Mouse (Mus musculus) lung, postnatal 0 days (tissue): ENCODE measurements around the gene Kdelr3. TPM values are rescaled to one million over a fixed set of nuclear protein-coding genes. Genes with fewer than 3 reads are reported as not detected.

Source experiments
- ATAC-seq: fragments of 200-750 bp; cut with Nextera tagmentation; 2 replicates; pipeline ENCODE4 v1.8.0; 2017; ENCODE audit warnings: moderate library complexity
- DNase-seq: peaks from one replicate; pipeline ENCODE4 v3.0.0-alpha.2; 2016; ENCODE audit warnings: low spot score
- H3K27ac ChIP-seq: fragments of 300-500 bp; sonication (generic); 2 replicates; pipeline ENCODE4 v1.5.1; 2014; ENCODE audit warnings: antibody characterized with exemption, mild to moderate bottlenecking, low read length, mixed read lengths
- H3K27me3 ChIP-seq: fragments of 300-500 bp; sonication (generic); replicated peaks from 2 replicates; pipeline ENCODE4 v1.6.1; 2014; ENCODE audit warnings: low read length, mixed read lengths; ENCODE audit not compliant: insufficient read depth
- H3K36me3 ChIP-seq: fragments of 300-500 bp; sonication (generic); 2 replicates; pipeline ENCODE4 v1.6.1; 2014; ENCODE audit warnings: low read length, mixed read lengths; ENCODE audit not compliant: insufficient read depth
- H3K4me1 ChIP-seq: fragments of 300-500 bp; sonication (generic); 2 replicates; pipeline ENCODE4 v1.6.1; 2014; ENCODE audit warnings: antibody characterized with exemption, low read depth, low read length, mixed read lengths; ENCODE audit not compliant: insufficient read depth
- H3K4me2 ChIP-seq: fragments of 300-500 bp; sonication (generic); replicated peaks from 2 replicates; pipeline ENCODE4 v1.6.1; 2014; ENCODE audit warnings: low read depth, mild to moderate bottlenecking, low read length, moderate library complexity, mixed read lengths
- H3K4me3 ChIP-seq: fragments of 300-500 bp; sonication (generic); 2 replicates; pipeline ENCODE4 v1.5.1; 2014; ENCODE audit warnings: low read depth, low read length
- H3K9ac ChIP-seq: fragments of 300-500 bp; sonication (generic); replicated peaks from 2 replicates; pipeline ENCODE4 v1.6.1; 2014; ENCODE audit warnings: low read depth, mild to moderate bottlenecking
- H3K9me3 ChIP-seq: fragments of 300-500 bp; sonication (generic); 2 replicates; pipeline ENCODE4 v1.6.1; 2016; ENCODE audit warnings: low read length, mixed read lengths
- CTCF ChIP-seq: IDR thresholded peaks from 2 replicates; pipeline ENCODE4 v1.5.1; 2016; ENCODE audit warnings: antibody characterized with exemption, mild to moderate bottlenecking
- EP300 ChIP-seq: IDR thresholded peaks from 2 replicates; pipeline ENCODE4 v1.6.1; 2016; ENCODE audit warnings: antibody characterized with exemption, mild to moderate bottlenecking, control low read depth
- WGBS: fragments of 180-500 bp; shearing (Covaris S2); extraction: QIAGEN DNeasy Blood & Tissue Kit; methylation state at CpG from one replicate; pipeline ENCODE4 v1.1.7; 2014; 5-methylcytosine and 5-hydroxymethylcytosine counted together
- polyA plus RNA-seq: library from polyadenylated mRNA; unstranded; fragments of >200 nt; fragmentation: Nextera tagmentation; extraction: Ambion mirVana; gene quantifications from 2 replicates; pipeline ENCODE4 v1.2.1, GENCODE M21; 2015

Gene Kdelr3
- polyA plus RNA-seq, 1 experiment from 2014 or later = 64.5 TPM

GRCm38 (mm10) chr15:79473638-79474355 is 42.4 kb upstream of the Kdelr3 start:
- no peaks in the 10 kb centered on the region for H3K27me3 ChIP-seq
- H3K36me3 ChIP-seq = no peaks in the 10 kb centered on the region
- ATAC-seq (no peak), DNase-seq (no peak)
- H3K4me2 ChIP-seq = no peak overlapping the region
- TF ChIP-seq EP300 = no peak
- 0 out of 2 replicates have a peak, but pooled peaks have one; percentile 17 for TF ChIP-seq CTCF
- no peak overlapping the region for H3K4me3 ChIP-seq
- H3K9me3 ChIP-seq = no peaks in the 10 kb centered on the region
- WGBS = 51% methylated on average over 12 of the region's 12 CpGs
- no peaks in the 10 kb centered on the region for H3K4me1 ChIP-seq
- H3K9ac ChIP-seq = no peak overlapping the region
- H3K27ac ChIP-seq = no peak overlapping the region

GRCm38 (mm10) chr15:79477227-79477626 is 39.0 kb upstream of the Kdelr3 start:
- WGBS = 24% methylated on average over 6 of the region's 6 CpGs
- Histone ChIP-seq H3K4me2 (no peak overlapping the region), H3K9ac (no peak overlapping the region), H3K4me1 (no peaks in the 10 kb centered on the region), H3K36me3 (no peaks in the 10 kb centered on the region), H3K9me3 (no peaks in the 10 kb centered on the region), H3K4me3 (no peak overlapping the region), H3K27ac (no peak overlapping the region), H3K27me3 (0 out of 2 replicates have a peak, but pooled peaks cover 5% of the 10 kb centered on the region)
- no peak for ATAC-seq
- no peak for DNase-seq
- TF ChIP-seq CTCF (no peak), EP300 (no peak)

- Histone ChIP-seq H3K4me2 (no peak overlapping the region), H3K9me3 (no peaks in the 10 kb centered on the region), H3K36me3 (no peaks in the 10 kb centered on the region), H3K9ac (no peak overlapping the region), H3K4me3 (no peak overlapping the region), H3K27me3 (0 out of 2 replicates have a peak, but pooled peaks cover 5% of the 10 kb centered on the region), H3K4me1 (no peaks in the 10 kb centered on the region), H3K27ac (no peak overlapping the region)
- no peak for TF ChIP-seq CTCF
- TF ChIP-seq EP300 = no peak
- 12% methylated on average over 15 of the region's 15 CpGs for WGBS
- DNase-seq (peak; percentile 58), ATAC-seq (peak; percentile 43; the same call in 1 of the 2 replicates)
Measured at GRCm38 (mm10) chr15:79481181-79481688, 35.0 kb upstream of the Kdelr3 start.

DNA sequence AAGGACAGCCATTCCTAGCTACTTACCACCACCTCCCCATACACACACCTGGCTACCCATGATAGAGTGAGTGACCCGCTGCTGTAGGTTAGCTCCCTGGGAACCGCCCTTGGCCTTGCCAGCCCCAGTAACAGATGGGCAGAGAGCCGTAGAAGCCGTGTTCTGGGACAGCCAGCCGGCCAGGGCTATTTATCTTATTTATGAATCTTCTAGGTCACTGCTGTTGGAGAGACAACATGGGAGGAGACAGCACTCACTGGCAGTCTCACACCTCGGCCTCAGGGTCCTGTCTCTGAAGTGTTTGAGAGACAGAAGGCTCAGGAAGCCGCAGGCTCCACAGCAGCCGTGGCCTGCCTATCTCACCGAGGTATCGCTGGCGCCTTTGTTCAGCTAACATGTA is 26.7 kb upstream of the Kdelr3 start:
- DNase-seq (no peak), ATAC-seq (no peak)
- Histone ChIP-seq H3K4me1 (no peaks in the 10 kb centered on the region), H3K4me3 (no peak overlapping the region), H3K27ac (no peak overlapping the region), H3K36me3 (no peaks in the 10 kb centered on the region), H3K4me2 (no peak overlapping the region), H3K27me3 (no peaks in the 10 kb centered on the region), H3K9me3 (no peaks in the 10 kb centered on the region), H3K9ac (no peak overlapping the region)
- TF ChIP-seq EP300 = no peak
- no peak for TF ChIP-seq CTCF
- 56% methylated on average over 11 of the region's 11 CpGs for WGBS

DNA sequence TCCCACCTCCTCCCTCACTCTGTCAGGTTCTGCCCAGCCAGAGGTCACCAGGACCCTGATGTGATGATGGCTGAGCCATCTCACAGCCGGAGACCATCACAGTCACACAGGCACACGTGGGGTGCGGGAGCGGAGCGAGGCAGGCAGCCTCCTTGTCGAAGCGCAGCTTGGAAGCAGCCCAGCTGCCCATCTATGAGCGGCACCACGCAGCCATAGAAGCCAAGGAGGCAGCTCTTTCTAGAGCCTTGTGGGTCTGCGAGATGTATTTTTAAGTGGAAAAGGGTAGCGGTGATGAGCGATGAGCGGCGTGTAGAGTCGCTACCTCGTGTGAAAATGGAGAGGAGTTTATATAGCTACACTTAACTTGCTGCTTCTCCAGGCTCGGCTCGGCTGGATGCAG is 22.7 kb upstream of the Kdelr3 start:
- no peak overlapping the region for H3K4me3 ChIP-seq
- H3K36me3 ChIP-seq = no peaks in the 10 kb centered on the region
- no peak for DNase-seq
- no peaks in the 10 kb centered on the region for H3K9me3 ChIP-seq
- H3K27ac ChIP-seq = no peak overlapping the region
- H3K27me3 ChIP-seq = no peaks in the 10 kb centered on the region
- H3K9ac ChIP-seq = no peak overlapping the region
- no peak for ATAC-seq
- no peak overlapping the region for H3K4me2 ChIP-seq
- TF ChIP-seq EP300 = no peak
- no peak for TF ChIP-seq CTCF
- H3K4me1 ChIP-seq = no peaks in the 10 kb centered on the region
- WGBS = 23% methylated on average over 18 of the region's 18 CpGs

- no peak overlapping the region for H3K4me3 ChIP-seq
- no peak overlapping the region for H3K27ac ChIP-seq
- TF ChIP-seq EP300 = no peak
- no peak for TF ChIP-seq CTCF
- no peak overlapping the region for H3K9ac ChIP-seq
- no peaks in the 10 kb centered on the region for H3K4me1 ChIP-seq
- no peak for DNase-seq
- peaks cover 20% of the 10 kb centered on the region for H3K27me3 ChIP-seq
- ATAC-seq = no peak
- no peak overlapping the region for H3K4me2 ChIP-seq
- no peaks in the 10 kb centered on the region for H3K36me3 ChIP-seq
- no peaks in the 10 kb centered on the region for H3K9me3 ChIP-seq
- 76% methylated on average over 17 of the region's 17 CpGs for WGBS
Measured at GRCm38 (mm10) chr15:79500110-79500509, 16.1 kb upstream of the Kdelr3 start.
